Mouse (Mus musculus) ES-Bruce4 (cell line): ENCODE measurements around the gene H2-M10.5.

Source experiments
- CTCF ChIP-seq: IDR thresholded peaks from one replicate; pipeline ENCODE4 v1.8.1; 2011; ENCODE audit warnings: low read depth, low read length
- POLR2A ChIP-seq: IDR thresholded peaks from one replicate; pipeline ENCODE4 v1.8.1; 2011; ENCODE audit warnings: low read length; ENCODE audit not compliant: insufficient read depth

- no peak for TF ChIP-seq POLR2A
- TF ChIP-seq CTCF: peak; percentile 24
Observed at GRCm38 (mm10) chr17:36825525-36825924, 52.8 kb downstream of the H2-M10.5 start.
